Mouse (Mus musculus): ENCODE measurements around the gene Mgat5b. TPM values are rescaled to one million over a fixed set of nuclear protein-coding genes. Genes with fewer than 3 reads are reported as not detected.

Gene Mgat5b
- polyA plus RNA-seq, 1 experiment from 2014 or later = 0.05 TPM

DNA sequence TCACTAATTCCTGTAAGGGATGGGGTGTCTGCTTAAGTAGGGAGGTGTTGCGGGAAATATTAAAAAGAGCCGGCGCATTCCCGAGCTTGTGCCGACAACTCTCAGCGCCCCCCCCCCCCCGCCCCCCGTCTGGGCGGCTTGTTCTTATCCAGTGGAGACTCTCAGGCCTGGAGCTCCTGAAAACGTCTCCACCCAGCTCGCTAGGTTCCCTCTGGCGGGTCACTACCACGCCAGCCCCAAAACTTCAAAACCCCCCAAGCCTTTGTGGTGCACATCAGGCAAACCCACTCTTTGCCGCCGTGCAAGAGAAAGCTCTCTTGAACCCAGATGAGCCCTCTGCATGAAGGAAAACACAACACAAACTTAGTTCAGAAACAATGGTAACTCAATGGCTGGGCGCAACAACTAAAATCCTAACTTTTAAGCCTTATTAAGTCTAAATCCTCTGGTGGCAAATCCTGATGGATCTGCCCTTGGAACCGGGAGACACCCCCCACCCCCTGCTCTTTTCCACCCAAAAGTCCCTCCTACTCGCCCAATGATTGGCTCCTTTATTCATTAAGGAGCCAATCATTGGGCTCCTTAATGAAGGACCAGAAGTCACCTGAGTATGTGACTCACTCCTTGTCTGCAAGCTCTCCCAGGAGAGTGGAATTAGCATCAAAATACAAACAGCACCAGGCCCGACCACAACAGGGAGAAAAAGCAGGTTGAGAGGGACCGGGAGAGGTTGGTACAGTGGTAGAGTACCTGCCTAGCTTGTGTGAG is 21.6 kb downstream of the Mgat5b start:
- ATAC-seq = no peak

DNA sequence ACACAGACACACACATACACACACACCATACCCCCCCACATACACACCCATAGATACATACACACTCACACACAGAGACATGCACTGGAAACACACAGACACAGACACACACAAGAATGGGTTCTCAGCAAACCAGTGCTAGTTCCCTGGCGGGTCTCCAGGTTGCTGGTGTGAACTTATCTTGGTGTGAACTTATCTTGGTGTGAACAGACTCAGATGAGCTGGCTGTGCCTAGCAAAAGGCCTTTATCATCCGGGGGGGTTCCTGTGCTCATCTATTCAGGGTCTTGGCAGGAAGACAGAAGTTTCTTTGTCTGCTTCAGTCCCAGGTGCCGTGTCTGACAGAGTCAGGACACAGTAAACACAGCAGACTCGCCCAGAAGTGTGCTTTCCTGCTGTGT is 25.7 kb downstream of the Mgat5b start:
- ChIA-PET CTCF (no interaction called here), POLR2A (no interaction called here)
- ATAC-seq (no peak), DNase-seq (ENCODE audit: low read depth, low spot score) (no peak)
- TF ChIP-seq CTCF (IDR thresholded peaks at IDR 0.05) = no peak
- peaks cover 13% of the 10 kb centered on the region for H3K27me3 ChIP-seq
- in situ Hi-C loops (cut with MboI; ENCODE audit: low pct_unique_long_range_greater_than_20kb) = no loop called here

More for the DNA sequence above, 21.6 kb downstream of the Mgat5b start:
- H3K27me3 ChIP-seq = peaks cover 20% of the 10 kb centered on the region
- no peak for TF ChIP-seq CTCF (IDR thresholded peaks at IDR 0.05)
- ChIA-PET CTCF (no interaction called here), POLR2A (interaction anchor here (0.7 kb wide), 1 partner anchor 20 kb away, joined by 3 read pairs; no protein-coding TSS in a partner anchor)
- DNase-seq (ENCODE audit: low read depth, low spot score) = no peak
- in situ Hi-C loops (cut with MboI; ENCODE audit: low pct_unique_long_range_greater_than_20kb) = no loop called here

- DNase-seq (ENCODE audit: low read depth, low spot score) (no peak), ATAC-seq (no peak)
- peaks cover 5% of the 10 kb centered on the region for H3K27me3 ChIP-seq
- CTCF ChIA-PET = no interaction called here
- POLR2A ChIA-PET = no interaction called here
- in situ Hi-C loops (cut with MboI; ENCODE audit: low pct_unique_long_range_greater_than_20kb) = no loop called here
- no peak for TF ChIP-seq CTCF (IDR thresholded peaks at IDR 0.05)
Observed at GRCm38 (mm10) chr11:116949832-116950231, 31.2 kb downstream of the Mgat5b start.

- in situ Hi-C loops (cut with MboI; ENCODE audit: low pct_unique_long_range_greater_than_20kb) = no loop called here
Observed at GRCm38 (mm10) chr11:116951429-116951828, 32.8 kb downstream of the Mgat5b start.

GRCm38 (mm10) chr11:116954231-116955118 is 35.8 kb downstream of the Mgat5b start:
- TF ChIP-seq CTCF (IDR thresholded peaks at IDR 0.05) = no peak
- peaks cover 10% of the 10 kb centered on the region for H3K27me3 ChIP-seq
- ChIA-PET POLR2A (no interaction called here), CTCF (no interaction called here)
- DNase-seq (ENCODE audit: low read depth, low spot score) (no peak), ATAC-seq (no peak)
- in situ Hi-C loops (cut with MboI; ENCODE audit: low pct_unique_long_range_greater_than_20kb) = no loop called here

More at GRCm38 (mm10) chr11:116951429-116951828, 32.8 kb downstream of the Mgat5b start:
- ATAC-seq (no peak), DNase-seq (ENCODE audit: low read depth, low spot score) (no peak)
- CTCF ChIA-PET = no interaction called here
- H3K27me3 ChIP-seq = peaks cover 5% of the 10 kb centered on the region
- POLR2A ChIA-PET = no interaction called here
- no peak for TF ChIP-seq CTCF (IDR thresholded peaks at IDR 0.05)

DNA sequence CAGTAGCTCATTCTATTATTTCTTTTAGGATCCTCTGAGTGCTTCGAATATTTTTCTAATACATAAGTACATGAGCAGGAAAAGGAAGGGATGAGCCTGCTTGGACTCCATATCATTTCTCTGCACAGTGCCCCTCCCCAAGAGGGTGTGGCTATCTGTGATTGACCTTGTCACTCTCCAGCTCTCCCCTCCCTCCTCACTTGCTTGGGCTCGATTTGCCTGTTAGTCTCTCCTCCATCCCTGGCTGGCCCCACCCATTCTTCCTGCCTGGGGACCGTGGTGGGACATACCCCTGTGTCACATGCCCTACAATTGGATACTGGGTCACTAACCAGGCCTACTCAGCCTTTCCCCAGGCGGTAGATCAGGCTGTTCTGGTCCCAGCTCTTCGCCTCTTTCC is 39.9 kb downstream of the Mgat5b start:
- POLR2A ChIA-PET = interaction anchor here (0.6 kb wide), 1 partner anchor 532 kb away, joined by 3 read pairs; no protein-coding TSS in a partner anchor
- in situ Hi-C loops (cut with MboI; ENCODE audit: low pct_unique_long_range_greater_than_20kb) = no loop called here
- peaks cover 22% of the 10 kb centered on the region for H3K27me3 ChIP-seq

DNA sequence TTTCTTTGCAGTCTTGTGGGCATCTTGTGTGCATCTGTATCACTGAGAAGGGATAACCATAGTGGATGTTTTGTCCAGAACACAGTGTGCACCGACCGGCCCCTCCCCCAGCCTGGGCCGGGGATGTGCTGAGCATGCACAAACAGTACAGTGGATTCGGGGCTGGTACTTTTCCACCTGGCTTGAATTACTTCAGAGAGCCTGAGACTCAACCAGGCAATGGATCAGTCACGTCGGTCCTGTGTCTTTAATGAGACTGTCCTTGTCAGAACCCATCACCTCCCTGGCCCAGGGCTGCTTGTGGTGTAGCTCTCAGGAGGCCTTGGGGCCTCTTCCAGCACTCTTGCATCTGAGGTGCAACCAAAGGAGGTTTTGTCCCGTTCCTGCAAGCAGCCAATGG is 46.4 kb downstream of the Mgat5b start:
- in situ Hi-C loops (cut with MboI; ENCODE audit: low pct_unique_long_range_greater_than_20kb) = no loop called here
- ChIA-PET POLR2A (no interaction called here), CTCF (interaction anchor here (0.7 kb wide), 1 partner anchor 54 kb away, joined by 3 read pairs; no protein-coding TSS in a partner anchor)
- no peak for ATAC-seq
- peaks cover 17% of the 10 kb centered on the region for H3K27me3 ChIP-seq
- no peak for TF ChIP-seq CTCF (IDR thresholded peaks at IDR 0.05)
- DNase-seq (ENCODE audit: low read depth, low spot score) = no peak

More for the DNA sequence above, 39.9 kb downstream of the Mgat5b start:
- DNase-seq (ENCODE audit: low read depth, low spot score) (no peak), ATAC-seq (no peak)
- CTCF ChIA-PET = no interaction called here
- TF ChIP-seq CTCF (IDR thresholded peaks at IDR 0.05) = no peak

- no peak for DNase-seq (ENCODE audit: low read depth, low spot score)
- POLR2A ChIA-PET = no interaction called here
- no peak for ATAC-seq
- peaks cover 11% of the 10 kb centered on the region for H3K27me3 ChIP-seq
- no peak for TF ChIP-seq CTCF (IDR thresholded peaks at IDR 0.05)
- CTCF ChIA-PET = interaction anchor here (0.7 to 1.4 kb wide), 2 partner anchors 15 to 55 kb away, joined by 3 read pairs; no protein-coding TSS in a partner anchor
- in situ Hi-C loops (cut with MboI; ENCODE audit: low pct_unique_long_range_greater_than_20kb) = no loop called here
Observed at GRCm38 (mm10) chr11:116965961-116966360, 47.3 kb downstream of the Mgat5b start.

- peaks cover 17% of the 10 kb centered on the region for H3K27me3 ChIP-seq
- CTCF ChIA-PET = no interaction called here
- POLR2A ChIA-PET = no interaction called here
Observed at GRCm38 (mm10) chr11:116968586-116968985, 49.9 kb downstream of the Mgat5b start.

DNA sequence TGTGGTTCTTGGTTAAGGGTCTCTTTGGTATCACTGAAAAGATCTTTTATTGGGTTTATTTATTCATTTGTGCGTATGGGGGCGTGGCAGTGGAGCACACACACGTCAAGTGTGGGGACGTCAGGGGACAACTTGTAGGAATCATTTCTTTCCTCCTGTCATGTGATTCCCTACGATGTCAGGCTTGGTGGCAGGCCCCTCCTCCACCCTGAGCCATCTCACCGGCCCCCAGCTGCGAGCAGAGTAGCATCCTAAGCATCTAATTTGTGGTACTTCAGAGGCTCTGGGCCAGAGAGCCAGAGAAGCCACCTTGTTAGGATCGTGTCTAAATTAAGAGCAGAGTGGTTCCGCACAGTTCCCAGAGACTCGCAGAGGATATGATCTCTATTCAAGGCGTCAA is 50.8 kb downstream of the Mgat5b start:
- TF ChIP-seq CTCF (IDR thresholded peaks at IDR 0.05) = no peak
- in situ Hi-C loops (cut with MboI; ENCODE audit: low pct_unique_long_range_greater_than_20kb) = no loop called here
- DNase-seq (ENCODE audit: low read depth, low spot score) (no peak), ATAC-seq (no peak)
- CTCF ChIA-PET = no interaction called here
- POLR2A ChIA-PET = no interaction called here
- H3K27me3 ChIP-seq = peaks cover 17% of the 10 kb centered on the region

More at GRCm38 (mm10) chr11:116968586-116968985, 49.9 kb downstream of the Mgat5b start:
- no peak for DNase-seq (ENCODE audit: low read depth, low spot score)
- ATAC-seq = no peak
- in situ Hi-C loops (cut with MboI; ENCODE audit: low pct_unique_long_range_greater_than_20kb) = no loop called here
- TF ChIP-seq CTCF (IDR thresholded peaks at IDR 0.05) = no peak

- DNase-seq (ENCODE audit: low read depth, low spot score) = no peak
- H3K27me3 ChIP-seq = peaks cover 14% of the 10 kb centered on the region
- no peak for ATAC-seq
- POLR2A ChIA-PET = no interaction called here
- in situ Hi-C loops (cut with MboI; ENCODE audit: low pct_unique_long_range_greater_than_20kb) = no loop called here
- no peak for TF ChIP-seq CTCF (IDR thresholded peaks at IDR 0.05)
- CTCF ChIA-PET = no interaction called here
Observed at GRCm38 (mm10) chr11:116970847-116971246, 52.2 kb downstream of the Mgat5b start.
